Mouse (Mus musculus) heart, postnatal 14 days (tissue): ENCODE measurements around the gene Sh3glb2. TPM values are rescaled to one million over a fixed set of nuclear protein-coding genes. Genes with fewer than 3 reads are reported as not detected.

Source experiments
- DNase-seq, 2 experiments: peaks; one replicate each; pipeline ENCODE4 v3.0.0; 2021 to 2022
- intact Hi-C: fragments of 180-260 bp; cut with DNase I; formaldehyde crosslinking; loops from one replicate; pipeline ENCODE4 v1.15.1; 2025
- total RNA-seq, 2 experiments: library from RNA; stranded (reverse); gene quantifications; 2 replicates each; pipeline ENCODE4 v1.2.3; 2021

The Sh3glb2 gene
- total RNA-seq, 2 experiments from 2014 or later, result 50.6 to 56.2 TPM

DNA sequence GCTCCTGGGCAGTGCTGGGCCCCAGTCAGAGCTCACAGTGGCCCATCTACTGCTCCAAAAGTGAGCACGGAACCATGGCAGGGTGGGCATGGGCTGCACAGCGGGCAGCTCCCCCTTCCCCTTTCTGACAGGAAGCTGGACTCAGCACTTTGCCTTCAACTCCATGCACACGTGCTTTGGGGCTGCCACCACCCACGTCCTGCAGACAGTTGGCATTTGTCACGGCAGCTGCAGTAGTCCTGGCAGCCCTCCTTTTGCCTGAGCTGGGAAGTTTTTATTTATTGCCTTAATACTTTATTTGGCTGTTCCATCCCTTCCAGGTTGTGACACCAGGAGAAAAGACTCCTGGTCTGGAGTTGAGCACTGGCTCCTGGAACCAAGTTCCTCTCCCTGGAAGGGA lies 25.7 kb upstream of the Sh3glb2 start:
- DNase-seq, result no peak
- intact Hi-C loops, result no loop called here

GRCm38 (mm10) chr2:30381377-30381725 lies 22.2 kb upstream of the Sh3glb2 start:
- intact Hi-C loops, result no loop called here
- peak; percentile 35 to 42 for DNase-seq

DNA sequence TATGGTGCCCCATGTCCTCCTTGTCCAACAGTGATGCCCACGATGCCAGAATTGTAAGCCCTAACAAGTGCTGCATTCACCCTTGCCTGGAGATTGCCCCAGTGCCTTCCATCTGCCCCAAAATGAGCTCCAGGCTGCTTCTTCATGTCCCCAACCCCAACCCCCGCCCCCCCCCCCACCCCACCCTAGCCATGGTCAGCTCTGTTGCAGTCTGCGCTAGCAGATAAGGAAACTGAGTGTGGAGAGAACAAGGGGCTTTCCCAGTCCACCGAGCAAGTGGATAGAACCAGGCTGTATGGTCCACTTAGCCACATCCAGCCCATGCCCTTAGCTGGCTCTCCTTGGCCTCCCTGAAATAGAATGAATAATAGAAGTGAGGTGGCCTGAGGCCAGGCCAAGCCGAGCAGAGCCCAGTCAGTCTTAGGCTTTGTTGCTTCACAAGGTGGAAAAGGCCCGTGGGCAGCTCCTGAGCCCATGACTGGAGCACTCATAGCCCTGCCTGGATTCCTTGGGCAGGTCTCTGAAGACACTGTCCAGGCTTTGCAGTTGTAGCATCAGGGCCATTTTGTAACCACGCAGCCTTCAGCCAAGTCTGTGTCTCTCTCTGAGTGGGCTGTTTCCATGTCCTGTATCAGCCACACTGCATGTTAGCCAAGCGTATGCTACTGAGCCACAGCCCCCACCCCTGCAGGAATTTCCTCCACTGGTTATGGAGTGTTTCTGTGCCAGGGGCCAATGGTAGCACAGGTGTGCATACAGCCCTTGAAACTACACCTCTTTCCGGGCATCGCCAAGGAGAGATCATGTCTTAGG lies 21.6 kb upstream of the Sh3glb2 start:
- peak; percentile 23 to 39 for DNase-seq
- intact Hi-C loops, result no loop called here

DNA sequence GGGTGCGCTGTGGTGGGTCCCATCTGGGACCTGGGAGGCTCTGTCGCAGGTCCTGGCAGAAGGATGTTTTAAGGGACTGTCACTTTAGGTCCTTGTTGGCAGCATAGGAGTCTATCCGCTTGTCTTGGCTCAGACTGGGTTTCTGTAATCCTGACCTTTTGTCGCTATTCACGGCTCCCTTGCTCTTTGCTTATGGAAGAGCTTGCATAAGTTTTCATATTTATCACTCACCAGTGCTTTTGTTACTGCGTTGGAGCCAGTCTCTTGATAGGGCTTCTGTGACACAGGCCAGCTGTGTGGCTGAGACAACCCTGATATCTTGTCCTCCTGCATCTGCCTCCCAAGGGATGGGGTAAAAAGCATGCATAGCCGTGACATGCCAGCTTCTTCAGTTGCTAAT lies 20.2 kb upstream of the Sh3glb2 start:
- no peak for DNase-seq
- intact Hi-C loops, result no loop called here

DNA sequence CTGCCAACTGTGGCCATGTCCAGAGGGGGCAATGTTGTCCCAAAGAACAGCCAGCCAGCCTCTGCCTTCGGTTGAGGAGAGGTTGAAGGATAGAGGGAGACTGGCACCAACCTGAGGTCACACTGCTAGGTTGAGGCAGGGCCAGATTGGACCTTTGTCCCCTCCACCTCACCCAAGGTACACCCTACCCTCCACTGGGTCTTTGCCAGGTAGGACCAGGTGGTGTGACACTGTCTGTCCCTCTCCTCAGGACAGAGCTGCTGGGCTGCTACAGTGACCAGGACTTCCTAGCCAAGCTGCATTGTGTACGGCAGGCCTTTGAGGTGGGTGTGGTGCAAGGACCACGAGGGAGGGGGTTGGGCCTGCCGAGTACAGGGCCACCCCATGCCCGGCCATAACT lies 18.6 kb upstream of the Sh3glb2 start:
- no peak for DNase-seq
- intact Hi-C loops, result no loop called here

GRCm38 (mm10) chr2:30375893-30376292 lies 16.8 kb upstream of the Sh3glb2 start:
- no peak for DNase-seq
- intact Hi-C loops, result no loop called here

DNA sequence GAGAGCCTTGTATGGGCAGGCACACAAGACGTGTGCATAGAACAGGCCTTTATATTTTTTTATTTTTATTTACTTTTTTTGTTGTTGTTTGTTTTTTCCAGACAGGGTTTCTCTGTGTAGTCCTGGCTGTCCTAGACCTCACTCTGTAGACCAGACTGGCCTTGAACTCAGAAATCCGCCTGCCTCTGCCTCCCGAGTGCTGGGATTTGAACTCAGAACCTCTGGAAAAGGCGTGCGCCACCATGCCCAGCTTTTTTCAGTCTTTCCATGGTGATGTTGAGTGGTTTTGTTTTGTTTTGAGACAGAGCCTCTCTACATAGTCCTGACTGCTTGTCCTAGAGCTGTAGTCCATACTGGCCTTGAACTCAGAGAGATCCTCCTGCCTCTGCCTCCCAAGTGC lies 13.6 kb upstream of the Sh3glb2 start:
- intact Hi-C loops, result no loop called here
- no peak for DNase-seq

- intact Hi-C loops, result no loop called here
- DNase-seq, result no peak
Observed at GRCm38 (mm10) chr2:30371544-30371943, 12.4 kb upstream of the Sh3glb2 start.

GRCm38 (mm10) chr2:30366203-30366602 lies 7.1 kb upstream of the Sh3glb2 start:
- intact Hi-C loops, result loop anchor here (5.0 kb wide), 1 partner anchor 36 kb away; no protein-coding TSS in a partner anchor
- peak in 1 of 2 experiments; percentile 37 for DNase-seq

GRCm38 (mm10) chr2:30365281-30366069 lies 6.3 kb upstream of the Sh3glb2 start:
- DNase-seq, result no peak
- intact Hi-C loops, result loop anchor here (5.0 kb wide), 1 partner anchor 37 kb away; no protein-coding TSS in a partner anchor

- intact Hi-C loops, result no loop called here
- DNase-seq, result peak; percentile 97 to 98
Observed at GRCm38 (mm10) chr2:30363773-30364650, 4.9 kb upstream of the Sh3glb2 start, which contains the start of gene Miga2. Gene Miga2 (plus strand): TSS chr2:30364233.

- intact Hi-C loops, result no loop called here
- no peak for DNase-seq
Observed at GRCm38 (mm10) chr2:30362865-30363264, 3.7 kb upstream of the Sh3glb2 start.

- no peak for DNase-seq
- intact Hi-C loops, result no loop called here
Observed at GRCm38 (mm10) chr2:30360626-30361025, 1.5 kb upstream of the Sh3glb2 start.

- peak in 1 of 2 experiments; percentile 21 for DNase-seq
- intact Hi-C loops, result no loop called here
Observed at GRCm38 (mm10) chr2:30357552-30358510, 1.3 kb downstream of the Sh3glb2 start.

DNA sequence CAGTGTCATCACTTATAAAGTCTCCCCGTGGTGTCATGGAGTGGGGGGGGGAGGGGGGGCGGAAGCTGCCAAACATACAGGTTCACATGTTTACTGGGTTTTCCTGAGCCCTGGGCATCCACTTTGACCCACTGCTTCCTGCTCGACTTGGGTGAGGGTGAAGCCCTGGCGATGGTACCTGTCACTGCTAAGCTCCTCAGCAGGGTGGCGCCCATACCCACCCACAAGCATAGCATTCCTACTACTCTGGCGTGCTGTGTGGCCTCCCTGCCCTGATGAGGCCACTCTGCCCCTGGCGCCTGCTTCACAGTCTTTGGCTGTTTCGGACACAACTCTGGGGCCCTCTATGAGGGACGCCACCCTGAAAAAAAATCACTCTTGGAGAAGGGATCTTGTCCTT lies 2.2 kb downstream of the Sh3glb2 start:
- DNase-seq, result no peak
- intact Hi-C loops, result no loop called here

DNA sequence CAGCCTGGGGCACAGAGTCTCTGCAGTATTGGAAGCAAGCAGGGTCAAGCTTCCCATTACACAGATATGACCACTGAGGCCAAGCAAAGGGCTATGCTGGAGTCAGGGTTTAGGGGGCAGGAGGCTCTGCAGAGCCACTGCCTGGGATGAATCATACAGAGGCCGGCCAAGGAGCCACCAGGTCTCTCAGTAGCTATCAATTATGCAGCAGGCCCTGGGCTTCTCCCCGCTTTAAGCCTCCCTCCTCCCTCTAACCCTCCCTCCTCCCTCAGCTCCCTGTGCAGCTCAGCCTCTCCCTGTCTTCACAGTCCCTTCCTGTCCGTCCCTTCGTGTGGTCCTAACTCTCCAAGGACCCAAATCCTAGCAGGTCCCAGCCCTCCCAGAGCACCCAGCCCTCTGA lies 2.9 kb downstream of the Sh3glb2 start:
- intact Hi-C loops, result no loop called here
- DNase-seq, result no peak

GRCm38 (mm10) chr2:30355861-30356260 lies 3.3 kb downstream of the Sh3glb2 start:
- no peak for DNase-seq
- intact Hi-C loops, result no loop called here

- intact Hi-C loops, result no loop called here
Observed at GRCm38 (mm10) chr2:30351149-30351548, 8.0 kb downstream of the Sh3glb2 start.

GRCm38 (mm10) chr2:30349196-30349595 lies 9.9 kb downstream of the Sh3glb2 start:
- intact Hi-C loops, result no loop called here
- DNase-seq, result no peak

More at GRCm38 (mm10) chr2:30351149-30351548, 8.0 kb downstream of the Sh3glb2 start:
- no peak for DNase-seq
